Mouse (Mus musculus): ENCODE data around the gene Plekhs1. TPM values are rescaled to one million over a fixed set of nuclear protein-coding genes. Genes with fewer than 3 reads are reported as not detected.
A peak's percentile ranks its signal among the peaks of the same experiment; 100 is the strongest.
"Not testable (repeated sequence)": the region's sequence is repeated elsewhere in the genome, so short reads cannot be mapped to it uniquely, and the experiment has no call there.

The Plekhs1 gene
- total RNA-seq, 1 experiment from 2014 or later, result not detected

- not testable (repeated sequence) for ATAC-seq (replicated peaks; ENCODE audit: low read depth, poor library complexity, severe bottlenecking)
Measured at GRCm38 (mm10) chr19:56503525-56503924, 42.1 kb downstream of the Plekhs1 start.

GRCm38 (mm10) chr19:56511207-56511606, 49.8 kb downstream of the Plekhs1 start:
- not testable (repeated sequence) for ATAC-seq (replicated peaks; ENCODE audit: low read depth, poor library complexity, severe bottlenecking)

GRCm38 (mm10) chr19:56513527-56513926, 52.1 kb downstream of the Plekhs1 start:
- ATAC-seq (replicated peaks; ENCODE audit: low read depth, poor library complexity, severe bottlenecking), result not testable (repeated sequence)

- not testable (repeated sequence) for ATAC-seq (replicated peaks; ENCODE audit: low read depth, poor library complexity, severe bottlenecking)
Measured at GRCm38 (mm10) chr19:56519408-56519807, 58.0 kb downstream of the Plekhs1 start.

- ATAC-seq (replicated peaks; ENCODE audit: low read depth, poor library complexity, severe bottlenecking), result peak; percentile 95
Measured at GRCm38 (mm10) chr19:56530529-56530928, 69.1 kb downstream of the Plekhs1 start.

- no peak for ATAC-seq (replicated peaks; ENCODE audit: low read depth, poor library complexity, severe bottlenecking)
Measured at GRCm38 (mm10) chr19:56531251-56531650, 69.8 kb downstream of the Plekhs1 start.

GRCm38 (mm10) chr19:56533291-56534071, 72.0 kb downstream of the Plekhs1 start:
- ATAC-seq (replicated peaks; ENCODE audit: low read depth, poor library complexity, severe bottlenecking), result no peak

- ATAC-seq (replicated peaks; ENCODE audit: low read depth, poor library complexity, severe bottlenecking), result no peak
Measured at GRCm38 (mm10) chr19:56534337-56534736, 72.9 kb downstream of the Plekhs1 start.

- no peak for ATAC-seq (replicated peaks; ENCODE audit: low read depth, poor library complexity, severe bottlenecking)
Measured at GRCm38 (mm10) chr19:56535064-56535463, 73.6 kb downstream of the Plekhs1 start.

- no peak for ATAC-seq (replicated peaks; ENCODE audit: low read depth, poor library complexity, severe bottlenecking)
Measured at GRCm38 (mm10) chr19:56535765-56536164, 74.3 kb downstream of the Plekhs1 start.

Other genes starting within 250 kb of the Plekhs1 start
- not detected in 2 replicates for gene Habp2, start 174.5 kb upstream of the Plekhs1 start, total RNA-seq (2017)
- 0.29 and 0.91 TPM in 2 replicates for gene Nrap, start 71.6 kb upstream of the Plekhs1 start, total RNA-seq (2017)
- gene Casp7, start 64.5 kb upstream of the Plekhs1 start, total RNA-seq (2017), result 28.2 and 42.0 TPM in 2 replicates
- gene Dclre1a, start 86.6 kb downstream of the Plekhs1 start, total RNA-seq (2017), result 20.3 and 25.6 TPM in 2 replicates
- 21.0 and 22.9 TPM in 2 replicates for gene Nhlrc2, start 86.6 kb downstream of the Plekhs1 start, total RNA-seq (2017)